Mouse (Mus musculus) liver, embryonic 11.5 days (tissue): ENCODE measurements around the gene Fbxo22. TPM values are rescaled to one million over a fixed set of nuclear protein-coding genes. Genes with fewer than 3 reads are reported as not detected.

Experiments used
- polyA plus RNA-seq: library from polyadenylated mRNA; unstranded; fragments of >200 nt; fragmentation: Nextera tagmentation; extraction: Ambion mirVana; gene quantifications from 2 replicates; pipeline ENCODE4 v1.2.1, GENCODE M21; 2014

Fbxo22 gene
- polyA plus RNA-seq, 1 experiment from 2014 or later = 52.0 TPM

Other genes starting within 250 kb of the Fbxo22 start
- 0.06 TPM in 1 of 2 replicates, not detected in the other for gene Chrna5, start 228.0 kb upstream of the Fbxo22 start, polyA plus RNA-seq
- 0.16 and 0.18 TPM in 2 replicates for gene Chrna3, start 182.4 kb upstream of the Fbxo22 start, polyA plus RNA-seq
- gene Chrnb4, start 160.1 kb upstream of the Fbxo22 start, polyA plus RNA-seq = 0.12 and 0.14 TPM in 2 replicates
- gene Ube2q2, start 60.1 kb upstream of the Fbxo22 start, polyA plus RNA-seq = 34.8 and 36.9 TPM in 2 replicates
- gene Nrg4, start 117.9 kb downstream of the Fbxo22 start, polyA plus RNA-seq = 1.1 TPM in 2 replicates
- 0.09 TPM in 1 of 2 replicates, not detected in the other for gene Tmem266, start 118.0 kb downstream of the Fbxo22 start, polyA plus RNA-seq